Mouse (Mus musculus): ENCODE measurements at regions not wholly inside any gene's neighbourhood (a gene's known extent, or its start where the extent isn't known, plus 50 kb on each side); places are given as distances from the start of the nearest gene placed in this dataset.

DNA sequence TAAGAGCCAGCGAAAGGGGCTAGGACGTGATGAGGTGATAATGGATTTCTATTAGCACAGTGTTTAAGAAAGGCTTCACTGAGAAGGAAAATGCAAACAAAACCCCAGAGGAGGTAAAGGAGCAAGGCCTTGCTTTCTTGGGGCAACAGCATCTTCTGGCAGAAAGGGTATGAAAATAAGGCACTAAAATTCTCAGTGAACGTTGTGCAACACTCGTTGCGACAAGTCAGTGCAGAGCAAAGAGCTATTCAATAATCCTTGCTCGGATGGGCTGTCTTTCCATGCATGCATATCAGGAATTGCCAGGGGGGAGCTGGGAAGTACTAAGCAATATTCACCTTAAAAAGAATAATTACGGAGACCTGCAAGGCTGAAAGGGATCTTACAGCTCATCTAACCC, 479.6 kb upstream of the 4930412O13Rik start:
- H3K4me3 ChIP-seq (ENCODE audit: control insufficient read depth in 1 of 2, insufficient read depth in 1 of 2, low read depth in 2 of 2, low read length in 2 of 2), result no peak overlapping the region

GRCm38 (mm10) chr2:9402281-9402680, 478.8 kb upstream of the 4930412O13Rik start:
- Histone ChIP-seq H3K79me2 (ENCODE audit: control insufficient read depth, insufficient read depth, low read length, poor library complexity) (no peaks in the 10 kb centered on the region), H3K4me3 (ENCODE audit: control insufficient read depth in 1 of 2, insufficient read depth in 1 of 2, low read depth in 2 of 2, low read length in 2 of 2) (no peak overlapping the region), H3K36me3 (ENCODE audit: control insufficient read depth in 1 of 2, insufficient read depth in 2 of 2, low read length in 2 of 2) (no peaks in the 10 kb centered on the region), H3K27me3 (ENCODE audit: control insufficient read depth in 1 of 2, insufficient read depth in 2 of 2, low read length in 2 of 2) (no peaks in the 10 kb centered on the region), H3K9me3 (replicated peaks; ENCODE audit: insufficient read depth, low read length) (no peaks in the 10 kb centered on the region), H3K27ac (ENCODE audit: control insufficient read depth, low read depth, low read length) (no peak overlapping the region), H3K4me1 (ENCODE audit: control insufficient read depth in 1 of 2, insufficient read depth in 2 of 2, low read length in 2 of 2) (no peaks in the 10 kb centered on the region), H3K9ac (ENCODE audit: control insufficient read depth, low read depth, low read length, poor library complexity, severe bottlenecking) (no peak overlapping the region)
- DNase-seq (ENCODE audit: low read depth, low spot score), result no peak
- no peak for TF ChIP-seq NELFE (IDR thresholded peaks at IDR 0.05; ENCODE audit: low read depth, low read length)

More for the DNA sequence above, 479.6 kb upstream of the 4930412O13Rik start:
- no peak overlapping the region for H3K9ac ChIP-seq (ENCODE audit: control insufficient read depth, low read depth, low read length, poor library complexity, severe bottlenecking)
- TF ChIP-seq USF1 (IDR thresholded peaks at IDR 0.05; ENCODE audit: low read depth, low read length), result no peak
- TF ChIP-seq USF2 (IDR thresholded peaks at IDR 0.05; ENCODE audit: borderline replicate concordance in 1 of 2, insufficient read depth in 1 of 2, low read depth in 1 of 2, low read length in 2 of 2), result no peak
- TF ChIP-seq SIN3A (IDR thresholded peaks at IDR 0.05; ENCODE audit: low read length), result no peak
- TF ChIP-seq BHLHE40 (IDR thresholded peaks at IDR 0.05; ENCODE audit: borderline replicate concordance, low read depth, low read length), result no peak
- H3K36me3 ChIP-seq (ENCODE audit: control insufficient read depth in 1 of 2, insufficient read depth in 2 of 2, low read length in 2 of 2), result no peaks in the 10 kb centered on the region
- no peaks in the 10 kb centered on the region for H3K9me3 ChIP-seq (replicated peaks; ENCODE audit: insufficient read depth, low read length)
- H3K27ac ChIP-seq (ENCODE audit: control insufficient read depth, low read depth, low read length), result no peak overlapping the region
- DNase-seq (ENCODE audit: low read depth, low spot score), result no peak
- H3K79me2 ChIP-seq (ENCODE audit: control insufficient read depth, insufficient read depth, low read length, poor library complexity), result no peaks in the 10 kb centered on the region
- no peaks in the 10 kb centered on the region for H3K4me1 ChIP-seq (ENCODE audit: control insufficient read depth in 1 of 2, insufficient read depth in 2 of 2, low read length in 2 of 2)
- H3K27me3 ChIP-seq (ENCODE audit: control insufficient read depth in 1 of 2, insufficient read depth in 2 of 2, low read length in 2 of 2), result no peaks in the 10 kb centered on the region

DNA sequence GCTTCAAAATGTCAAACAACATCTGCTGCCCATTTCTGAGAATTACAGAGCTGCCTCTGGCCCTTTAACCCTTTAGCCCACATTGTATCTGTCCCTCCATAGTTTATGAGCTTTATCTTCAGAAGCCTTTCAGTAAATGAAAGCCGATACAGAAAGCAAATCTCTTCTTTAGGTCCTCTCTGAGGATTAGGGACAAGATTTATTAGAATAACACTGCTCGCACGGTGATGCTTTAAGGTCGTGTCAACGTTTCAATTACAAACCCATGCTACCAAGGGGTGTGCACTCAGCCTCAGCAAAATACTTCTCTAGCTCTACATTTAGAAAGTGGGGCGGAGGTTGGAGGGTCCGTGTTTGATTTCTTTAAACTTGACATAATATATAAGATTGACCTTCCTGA, 472.0 kb upstream of the 4930412O13Rik start:
- no peaks in the 10 kb centered on the region for H3K27me3 ChIP-seq (ENCODE audit: control insufficient read depth in 1 of 2, insufficient read depth in 2 of 2, low read length in 2 of 2)
- DNase-seq (ENCODE audit: low read depth, low spot score), result no peak
- no peak overlapping the region for H3K9ac ChIP-seq (ENCODE audit: control insufficient read depth, low read depth, low read length, poor library complexity, severe bottlenecking)
- H3K79me2 ChIP-seq (ENCODE audit: control insufficient read depth, insufficient read depth, low read length, poor library complexity), result no peaks in the 10 kb centered on the region
- H3K4me1 ChIP-seq (ENCODE audit: control insufficient read depth in 1 of 2, insufficient read depth in 2 of 2, low read length in 2 of 2), result no peaks in the 10 kb centered on the region
- H3K36me3 ChIP-seq (ENCODE audit: control insufficient read depth in 1 of 2, insufficient read depth in 2 of 2, low read length in 2 of 2), result no peaks in the 10 kb centered on the region
- H3K9me3 ChIP-seq (replicated peaks; ENCODE audit: insufficient read depth, low read length), result no peaks in the 10 kb centered on the region
- no peak overlapping the region for H3K4me3 ChIP-seq (ENCODE audit: control insufficient read depth in 1 of 2, insufficient read depth in 1 of 2, low read depth in 2 of 2, low read length in 2 of 2)
- TF ChIP-seq CHD1 (IDR thresholded peaks at IDR 0.05; ENCODE audit: low read depth, low read length), result no peak
- no peak for TF ChIP-seq ZMIZ1 (IDR thresholded peaks at IDR 0.05; ENCODE audit: low read depth, low read length)
- no peak for TF ChIP-seq ELF1 (IDR thresholded peaks at IDR 0.05; ENCODE audit: low read depth, low read length)
- no peak for TF ChIP-seq HCFC1 (IDR thresholded peaks at IDR 0.05; ENCODE audit: low read depth, low read length)
- TF ChIP-seq MYC (IDR thresholded peaks at IDR 0.05; ENCODE audit: low read depth, low read length), result no peak
- TF ChIP-seq CTCF (IDR thresholded peaks at IDR 0.05 in 2 of 3, conservative IDR thresholded peaks at IDR 0.05 in 1 of 3; ENCODE audit: control insufficient read depth in 1 of 3, insufficient read depth in 1 of 3, low read depth in 2 of 3, low read length in 3 of 3, poor library complexity in 1 of 3, severe bottlenecking in 1 of 3), result no peak
- TF ChIP-seq MAZ (IDR thresholded peaks at IDR 0.05; ENCODE audit: low read depth, low read length), result no peak
- no peak for TF ChIP-seq KAT2A (conservative IDR thresholded peaks at IDR 0.05; ENCODE audit: low read depth, low read length)
- TF ChIP-seq GABPA (IDR thresholded peaks at IDR 0.05; ENCODE audit: low read depth, low read length), result no peak
- TF ChIP-seq TCF12 (IDR thresholded peaks at IDR 0.05; ENCODE audit: low read depth, low read length), result no peak
- TF ChIP-seq POLR2A (IDR thresholded peaks at IDR 0.05; ENCODE audit: control insufficient read depth in 1 of 2, insufficient read depth in 1 of 2, low read depth in 1 of 2, low read length in 2 of 2, poor library complexity in 1 of 2), result no peak
- TF ChIP-seq ZC3H11A (IDR thresholded peaks at IDR 0.05; ENCODE audit: low read depth, low read length), result no peak
- no peak for TF ChIP-seq SIN3A (IDR thresholded peaks at IDR 0.05; ENCODE audit: low read length)
- no peak for TF ChIP-seq MEF2A (IDR thresholded peaks at IDR 0.05; ENCODE audit: extremely low read depth, insufficient replicate concordance, low read depth, low read length, poor library complexity, severe bottlenecking)
- no peak for TF ChIP-seq POLR2AphosphoS2 (IDR thresholded peaks at IDR 0.05; ENCODE audit: low read length)
- H3K27ac ChIP-seq (ENCODE audit: control insufficient read depth, low read depth, low read length), result no peak overlapping the region
